Mouse (Mus musculus): ENCODE measurements around the gene Rabepk. TPM values are rescaled to one million over a fixed set of nuclear protein-coding genes. Genes with fewer than 3 reads are reported as not detected.
A peak's percentile ranks its signal among the peaks of the same experiment; 100 is the strongest.
"Not testable (repeated sequence)": the region's sequence is repeated elsewhere in the genome, so short reads cannot be mapped to it uniquely, and the experiment has no call there.

The Rabepk gene
- 26.0 and 26.1 TPM in 2 replicates for polyA plus RNA-seq (2016; fragmentation: Nextera tagmentation; extraction: Ambion mirVana)

GRCm38 (mm10) chr2:34799357-34800256, at the start of gene Rabepk:
Gene Rabepk, minus strand, starts transcription at chr2:34799912.
- H3K27ac ChIP-seq (ENCODE audit: poor library complexity, severe bottlenecking): peak within 1 kb of the TSS; percentile 74
- H3K4me2 ChIP-seq: peak within 1 kb of the TSS; percentile 75
- H3K9me3 ChIP-seq (replicated peaks): no peaks in the 10 kb centered on the region
- 3% methylated on average over 44 of the region's 44 CpGs for WGBS
- H3K4me1 ChIP-seq (replicated peaks): peaks cover 18% of the 10 kb centered on the region
- H3K4me3 ChIP-seq: peak within 1 kb of the TSS; percentile 70
- peak within 1 kb of the TSS; percentile 70 for H3K9ac ChIP-seq
- H3K27me3 ChIP-seq (replicated peaks): no peaks in the 10 kb centered on the region
- peaks cover 24% of the 10 kb centered on the region for H3K36me3 ChIP-seq
- peak; percentile 85 for ATAC-seq (ENCODE audit: insufficient number of reproducible peaks, low FRiP score)

DNA sequence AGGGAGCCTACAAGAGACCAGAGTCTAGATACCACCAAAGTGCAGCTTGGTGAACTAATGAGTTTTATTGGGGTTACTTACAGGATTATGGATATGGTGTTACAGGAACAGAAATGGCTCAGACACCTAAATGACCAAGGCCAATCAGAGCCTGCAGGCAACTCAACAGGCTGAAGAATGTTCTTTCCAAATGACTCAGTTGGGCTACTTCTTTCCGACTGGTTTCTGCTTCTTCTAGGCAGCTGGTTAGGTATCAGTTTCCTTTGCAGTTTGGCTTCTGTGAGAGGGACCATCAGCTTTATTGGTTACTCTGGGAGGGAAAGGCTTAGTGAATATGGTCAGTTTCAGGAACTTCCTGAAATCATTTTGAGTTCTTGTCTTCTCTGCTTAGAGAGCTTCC, 48.0 kb upstream of the Rabepk start:
- 85% methylated on average over 1 of the region's 1 CpGs for WGBS
- Histone ChIP-seq H3K27me3 (replicated peaks) (no peaks in the 10 kb centered on the region), H3K4me3 (no peak overlapping the region), H3K27ac (ENCODE audit: poor library complexity, severe bottlenecking) (no peak overlapping the region), H3K4me1 (replicated peaks) (no peaks in the 10 kb centered on the region), H3K9me3 (replicated peaks) (no peaks in the 10 kb centered on the region), H3K4me2 (no peak overlapping the region), H3K36me3 (peaks cover 37% of the 10 kb centered on the region), H3K9ac (no peak overlapping the region)
- ATAC-seq (ENCODE audit: insufficient number of reproducible peaks, low FRiP score): no peak

GRCm38 (mm10) chr2:34843211-34843939, 43.7 kb upstream of the Rabepk start:
- H3K9me3 ChIP-seq (replicated peaks): no peaks in the 10 kb centered on the region
- WGBS: 80% methylated on average over 11 of the region's 11 CpGs
- H3K4me1 ChIP-seq (replicated peaks): no peaks in the 10 kb centered on the region
- H3K27ac ChIP-seq (ENCODE audit: poor library complexity, severe bottlenecking): no peak overlapping the region
- H3K9ac ChIP-seq: no peak overlapping the region
- no peak overlapping the region for H3K4me3 ChIP-seq
- H3K27me3 ChIP-seq (replicated peaks): no peaks in the 10 kb centered on the region
- no peak overlapping the region for H3K4me2 ChIP-seq
- no peak for ATAC-seq (ENCODE audit: insufficient number of reproducible peaks, low FRiP score)
- H3K36me3 ChIP-seq: no peaks in the 10 kb centered on the region

GRCm38 (mm10) chr2:34841706-34842105, 42.0 kb upstream of the Rabepk start:
- Histone ChIP-seq H3K9me3 (replicated peaks) (no peaks in the 10 kb centered on the region), H3K36me3 (no peaks in the 10 kb centered on the region), H3K4me3 (no peak overlapping the region), H3K9ac (no peak overlapping the region), H3K27ac (ENCODE audit: poor library complexity, severe bottlenecking) (no peak overlapping the region), H3K27me3 (replicated peaks) (peaks cover 5% of the 10 kb centered on the region; the same call in 1 of the 2 replicates), H3K4me1 (replicated peaks) (no peaks in the 10 kb centered on the region), H3K4me2 (no peak overlapping the region)
- no peak for ATAC-seq (ENCODE audit: insufficient number of reproducible peaks, low FRiP score)
- WGBS: 87% methylated on average over 8 of the region's 8 CpGs

DNA sequence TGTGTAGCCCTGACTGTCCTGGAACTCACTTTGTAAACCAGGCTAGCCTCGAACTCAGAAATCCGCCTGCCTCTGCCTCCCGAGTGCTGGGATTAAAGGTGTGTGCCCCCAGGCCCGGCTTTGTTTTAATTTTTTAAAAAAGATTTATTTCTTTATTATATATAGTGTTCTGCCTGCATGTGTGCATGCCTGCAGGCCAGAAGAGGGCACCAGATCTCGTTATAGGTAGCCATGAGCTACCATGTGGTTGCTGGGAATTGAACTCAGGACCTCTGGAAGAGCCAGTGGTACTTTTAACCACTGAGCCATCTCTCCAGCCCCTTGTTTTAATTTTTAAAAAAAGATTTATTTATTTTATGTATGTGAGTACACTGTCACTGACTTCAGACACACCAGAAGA, 40.4 kb upstream of the Rabepk start:
- not testable (repeated sequence) for H3K4me1 ChIP-seq (replicated peaks); H3K36me3 ChIP-seq; H3K9me3 ChIP-seq (replicated peaks); H3K4me2 ChIP-seq; H3K9ac ChIP-seq; H3K27me3 ChIP-seq (replicated peaks); H3K4me3 ChIP-seq; H3K27ac ChIP-seq (ENCODE audit: poor library complexity, severe bottlenecking); ATAC-seq (ENCODE audit: insufficient number of reproducible peaks, low FRiP score)
- 71% methylated on average over 5 of the region's 5 CpGs for WGBS

DNA sequence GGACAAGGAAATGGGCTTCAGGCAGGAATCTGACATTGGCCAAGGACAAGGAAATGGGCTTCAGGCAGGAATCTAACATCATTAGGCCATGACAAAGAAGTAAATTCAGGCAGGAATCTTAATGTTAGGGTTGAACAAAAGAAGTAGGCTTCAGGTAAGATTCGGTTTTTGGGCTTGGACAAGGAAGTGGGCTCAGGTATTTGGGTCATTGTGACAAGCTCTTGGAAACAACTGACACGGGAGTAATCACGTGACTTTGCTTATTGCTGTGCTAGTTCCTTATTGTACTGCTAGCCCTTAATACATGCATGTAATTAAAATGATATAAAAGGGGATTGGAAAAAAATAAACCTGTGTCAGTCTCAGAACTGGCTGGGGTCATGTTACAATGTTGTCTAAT, 36.0 kb upstream of the Rabepk start:
- no peaks in the 10 kb centered on the region for H3K36me3 ChIP-seq
- no peak overlapping the region for H3K4me2 ChIP-seq
- no peak overlapping the region for H3K4me3 ChIP-seq
- no peak for ATAC-seq (ENCODE audit: insufficient number of reproducible peaks, low FRiP score)
- 71% methylated on average over 3 of the region's 3 CpGs for WGBS
- peaks cover 7% of the 10 kb centered on the region; the same call in 1 of the 2 replicates for H3K27me3 ChIP-seq (replicated peaks)
- H3K27ac ChIP-seq (ENCODE audit: poor library complexity, severe bottlenecking): no peak overlapping the region
- no peak overlapping the region for H3K9ac ChIP-seq
- H3K4me1 ChIP-seq (replicated peaks): no peaks in the 10 kb centered on the region
- H3K9me3 ChIP-seq (replicated peaks): 0 out of 2 replicates have a peak, but pooled peaks cover 3% of the 10 kb centered on the region

GRCm38 (mm10) chr2:34833624-34834023, 33.9 kb upstream of the Rabepk start:
- no peak overlapping the region for H3K4me3 ChIP-seq
- ATAC-seq (ENCODE audit: insufficient number of reproducible peaks, low FRiP score): no peak
- no peaks in the 10 kb centered on the region for H3K4me1 ChIP-seq (replicated peaks)
- H3K27me3 ChIP-seq (replicated peaks): peaks cover 7% of the 10 kb centered on the region; the same call in 1 of the 2 replicates
- H3K9ac ChIP-seq: no peak overlapping the region
- H3K9me3 ChIP-seq (replicated peaks): peaks cover 3% of the 10 kb centered on the region; the same call in 1 of the 2 replicates
- H3K36me3 ChIP-seq: no peaks in the 10 kb centered on the region
- no peak overlapping the region for H3K4me2 ChIP-seq
- WGBS: 85% methylated on average over 17 of the region's 17 CpGs
- no peak overlapping the region for H3K27ac ChIP-seq (ENCODE audit: poor library complexity, severe bottlenecking)

- H3K4me3 ChIP-seq; H3K4me2 ChIP-seq; H3K9me3 ChIP-seq (replicated peaks); ATAC-seq (ENCODE audit: insufficient number of reproducible peaks, low FRiP score); H3K27ac ChIP-seq (ENCODE audit: poor library complexity, severe bottlenecking); H3K4me1 ChIP-seq (replicated peaks); H3K9ac ChIP-seq; H3K36me3 ChIP-seq; H3K27me3 ChIP-seq (replicated peaks): not testable (repeated sequence)
- 61% methylated on average over 11 of the region's 11 CpGs for WGBS
Observed at GRCm38 (mm10) chr2:34832766-34833457, 33.2 kb upstream of the Rabepk start, which contains the start of gene Gm34653. Gene Gm34653, plus strand, starts transcription at chr2:34833007.

DNA sequence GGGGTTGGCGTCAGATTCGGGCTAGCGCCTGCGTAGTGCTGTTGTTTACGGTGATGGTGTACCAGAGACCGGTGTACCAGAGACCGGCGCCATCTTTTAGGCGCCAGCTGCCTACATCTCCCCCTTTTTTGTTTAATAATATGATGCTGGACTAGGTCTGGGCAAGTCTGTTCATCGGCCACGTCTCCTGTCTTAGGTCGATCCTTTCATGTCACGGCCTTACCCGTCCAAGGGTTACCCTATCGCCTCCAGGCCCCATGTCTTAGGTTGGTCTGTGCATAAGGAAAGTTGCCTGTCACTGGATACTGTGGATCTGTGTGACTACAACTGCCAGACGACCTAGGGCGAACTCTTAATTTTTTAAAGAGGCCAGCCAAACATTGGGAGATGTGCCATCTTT, 30.4 kb upstream of the Rabepk start:
- not testable (repeated sequence) for H3K9ac ChIP-seq; H3K4me1 ChIP-seq (replicated peaks); H3K4me2 ChIP-seq; H3K27me3 ChIP-seq (replicated peaks); H3K36me3 ChIP-seq; H3K27ac ChIP-seq (ENCODE audit: poor library complexity, severe bottlenecking); H3K9me3 ChIP-seq (replicated peaks); ATAC-seq (ENCODE audit: insufficient number of reproducible peaks, low FRiP score); H3K4me3 ChIP-seq
- 92% methylated on average over 17 of the region's 17 CpGs for WGBS

DNA sequence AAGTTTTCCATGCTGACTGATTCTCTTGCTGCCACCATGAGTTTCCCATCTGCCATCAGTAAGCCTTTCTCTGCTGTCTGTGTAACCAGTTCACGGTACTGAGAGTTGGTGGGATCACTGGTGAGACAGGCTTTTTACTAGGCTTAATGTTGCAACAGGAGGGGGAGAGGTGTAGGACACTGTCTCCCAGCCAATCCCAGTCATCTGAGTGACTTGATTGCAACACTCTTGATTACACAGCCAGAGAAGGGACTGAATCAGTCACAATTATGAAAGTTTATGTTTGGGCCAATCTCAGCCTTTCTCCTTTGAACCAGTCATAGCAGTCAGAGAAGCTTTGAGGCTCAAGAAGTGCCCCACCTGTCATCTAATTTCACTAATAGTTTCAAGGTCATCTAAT, 28.3 kb upstream of the Rabepk start:
- 77% methylated on average over 1 of the region's 1 CpGs for WGBS
- no peak for ATAC-seq (ENCODE audit: insufficient number of reproducible peaks, low FRiP score)

DNA sequence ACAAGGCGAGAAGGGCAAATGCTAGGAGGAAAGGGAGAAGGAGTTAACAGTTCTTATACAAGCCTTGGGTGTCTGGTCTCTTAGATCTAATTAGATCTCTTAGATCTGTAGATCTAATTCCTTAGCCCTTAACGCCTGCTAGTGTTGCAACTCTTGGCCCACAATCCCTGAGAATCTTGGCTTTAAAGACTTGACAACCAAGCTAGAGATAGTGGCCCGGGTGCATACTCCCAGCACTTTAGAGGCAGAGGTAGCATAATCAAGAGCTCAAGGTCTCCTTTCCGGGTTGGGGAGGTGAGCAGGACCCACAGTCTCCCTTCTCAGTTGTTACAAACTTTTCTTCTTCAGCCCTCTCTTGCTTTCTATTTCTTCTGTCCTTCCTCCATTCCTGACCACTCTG, 27.9 kb upstream of the Rabepk start:
- Histone ChIP-seq H3K4me1 (replicated peaks) (peaks cover 14% of the 10 kb centered on the region), H3K27me3 (replicated peaks) (peaks cover 8% of the 10 kb centered on the region; the same call in 1 of the 2 replicates), H3K4me2 (no peak overlapping the region), H3K9ac (no peak overlapping the region), H3K36me3 (peaks cover 2% of the 10 kb centered on the region), H3K9me3 (replicated peaks) (no peaks in the 10 kb centered on the region; the same call in 1 of the 2 replicates), H3K27ac (ENCODE audit: poor library complexity, severe bottlenecking) (no peak overlapping the region), H3K4me3 (no peak overlapping the region)
- WGBS: 80% methylated on average over 4 of the region's 4 CpGs
- no peak for ATAC-seq (ENCODE audit: insufficient number of reproducible peaks, low FRiP score)

More for the DNA sequence above, 28.3 kb upstream of the Rabepk start:
- no peak overlapping the region for H3K4me3 ChIP-seq
- no peaks in the 10 kb centered on the region for H3K36me3 ChIP-seq
- H3K9me3 ChIP-seq (replicated peaks): no peaks in the 10 kb centered on the region; the same call in 1 of the 2 replicates
- H3K4me1 ChIP-seq (replicated peaks): peaks cover 14% of the 10 kb centered on the region
- no peak overlapping the region for H3K4me2 ChIP-seq
- H3K9ac ChIP-seq: no peak overlapping the region
- peaks cover 8% of the 10 kb centered on the region; the same call in 1 of the 2 replicates for H3K27me3 ChIP-seq (replicated peaks)
- no peak overlapping the region for H3K27ac ChIP-seq (ENCODE audit: poor library complexity, severe bottlenecking)
